Mouse (Mus musculus) bone marrow, adult 2 months (tissue): ENCODE results near the gene Ints14.

Source experiments
- CTCF ChIP-seq: fragments of 200-500 bp; IDR thresholded peaks from 2 replicates; pipeline ENCODE4 v1.5.1; 2011; ENCODE audit warnings: low read length, control low read depth; ENCODE audit not compliant: control insufficient read depth, insufficient read depth
- POLR2A ChIP-seq: fragments of 200-500 bp; IDR thresholded peaks from 2 replicates; pipeline ENCODE4 v1.6.1; 2011; ENCODE audit warnings: low read depth, mild to moderate bottlenecking, control low read depth, low read length, borderline replicate concordance; ENCODE audit not compliant: control insufficient read depth

DNA sequence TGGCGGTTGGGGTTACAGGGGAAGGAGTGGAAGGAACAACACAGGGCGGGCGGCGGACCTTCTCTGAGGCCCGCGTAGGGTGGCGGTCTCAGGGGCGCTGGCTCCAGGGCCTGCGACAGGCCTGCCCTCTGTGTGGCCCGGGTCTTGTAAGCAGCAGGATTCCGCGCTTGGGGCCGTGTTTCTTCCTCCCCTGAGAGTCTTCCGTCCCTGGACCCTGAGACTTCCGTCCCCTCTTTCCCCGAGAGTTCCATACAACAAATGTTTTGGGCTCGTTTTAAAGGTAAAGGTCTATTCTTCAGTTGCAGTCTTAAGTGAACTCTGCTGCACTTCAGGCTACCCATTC is 244 bp downstream of the Ints14 start:
- TF ChIP-seq POLR2A (no peak), CTCF (no peak)
